Mouse (Mus musculus): ENCODE data around the gene Rhobtb3.

DNA sequence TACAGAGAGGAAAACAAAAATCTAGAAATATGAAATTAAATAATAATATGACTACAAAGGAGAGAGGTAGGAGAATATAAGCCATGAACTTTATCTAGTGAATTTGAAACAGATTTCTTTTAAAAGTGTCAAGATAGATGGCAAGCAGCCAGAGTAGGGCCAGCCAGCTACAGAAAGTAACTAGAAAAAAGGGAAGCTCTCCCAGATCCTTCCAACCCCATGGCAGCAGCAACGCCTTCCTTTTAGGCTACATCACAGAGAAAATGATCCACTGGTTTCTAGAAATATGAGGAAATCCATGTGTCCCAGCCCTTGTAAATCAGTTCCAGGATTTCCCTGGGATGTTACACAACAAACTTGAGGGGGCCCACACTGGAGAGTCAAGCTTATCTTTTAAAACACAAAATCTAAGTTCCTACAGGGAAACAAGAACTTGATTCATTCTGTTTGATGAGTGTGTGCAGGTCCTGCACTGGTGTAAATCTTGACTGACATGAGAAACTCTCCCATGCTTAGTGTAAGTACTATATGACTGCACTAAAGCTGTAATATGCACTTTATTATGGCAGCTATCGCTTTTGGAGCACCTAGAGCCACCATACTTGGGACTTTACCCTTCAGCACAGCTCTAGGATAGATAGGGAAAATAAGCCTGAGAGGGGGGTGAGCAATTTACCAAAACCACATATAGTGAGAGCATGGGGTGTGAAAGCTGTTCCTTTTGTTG, 2.8 kb downstream of the Rhobtb3 start:
- TF ChIP-seq CTCF (conservative IDR thresholded peaks at IDR 0.05; ENCODE audit: low read length) (no peak), POU5F1 (IDR thresholded peaks at IDR 0.05; ENCODE audit: borderline replicate concordance, low read length) (no peak)
